Mouse (Mus musculus) kidney, embryonic 15.5 days (tissue): ENCODE results near the gene Dnhd1. TPM values are rescaled to one million over a fixed set of nuclear protein-coding genes. Genes with fewer than 3 reads are reported as not detected.
"Not testable (repeated sequence)": the region's sequence is repeated elsewhere in the genome, so short reads cannot be mapped to it uniquely, and the experiment has no call there.

Experiments
- ATAC-seq: fragments of 200-750 bp; cut with Nextera tagmentation; replicated peaks from 2 replicates; pipeline ENCODE4 v1.8.0; 2017; ENCODE audit warnings: moderate TSS enrichment; ENCODE audit not compliant: low FRiP score
- H3K27ac ChIP-seq: fragments of 300-500 bp; sonication (generic); 2 replicates; pipeline ENCODE4 v1.5.1; 2015; ENCODE audit warnings: mild to moderate bottlenecking, inconsistent platforms
- H3K27me3 ChIP-seq: fragments of 300-500 bp; sonication (generic); 2 replicates; pipeline ENCODE4 v1.6.1; 2015; ENCODE audit warnings: inconsistent platforms
- H3K36me3 ChIP-seq: fragments of 300-500 bp; sonication (generic); 2 replicates; pipeline ENCODE4 v1.6.1; 2015; ENCODE audit warnings: inconsistent platforms
- H3K4me1 ChIP-seq: fragments of 300-500 bp; sonication (generic); 2 replicates; pipeline ENCODE4 v1.6.1; 2015; ENCODE audit warnings: inconsistent platforms
- H3K4me2 ChIP-seq: fragments of 300-500 bp; sonication (generic); 2 replicates; pipeline ENCODE4 v1.6.1; 2015; ENCODE audit warnings: moderate library complexity, mild to moderate bottlenecking, inconsistent platforms
- H3K4me3 ChIP-seq: fragments of 300-500 bp; sonication (generic); replicated peaks from 2 replicates; pipeline ENCODE4 v1.5.1; 2015; ENCODE audit warnings: mild to moderate bottlenecking, inconsistent platforms
- H3K9ac ChIP-seq: fragments of 300-500 bp; sonication (generic); 2 replicates; pipeline ENCODE4 v1.6.1; 2015; ENCODE audit warnings: mild to moderate bottlenecking, inconsistent platforms
- H3K9me3 ChIP-seq: fragments of 300-500 bp; sonication (generic); replicated peaks from 2 replicates; pipeline ENCODE4 v1.6.1; 2016; ENCODE audit warnings: inconsistent platforms
- WGBS: fragments of 180-500 bp; shearing (Covaris S2); methylation state at CpG from one replicate; pipeline ENCODE4 v1.1.7; 2015; ENCODE audit warnings: mixed read lengths; 5-methylcytosine and 5-hydroxymethylcytosine counted together
- polyA plus RNA-seq: library from polyadenylated mRNA; unstranded; fragments of >200 nt; fragmentation: Nextera tagmentation; extraction: Ambion mirVana; gene quantifications from 2 replicates; pipeline ENCODE4 v1.2.1, GENCODE M21; 2015

The Dnhd1 gene
- polyA plus RNA-seq, 1 experiment from 2014 or later: 1.9 TPM

DNA sequence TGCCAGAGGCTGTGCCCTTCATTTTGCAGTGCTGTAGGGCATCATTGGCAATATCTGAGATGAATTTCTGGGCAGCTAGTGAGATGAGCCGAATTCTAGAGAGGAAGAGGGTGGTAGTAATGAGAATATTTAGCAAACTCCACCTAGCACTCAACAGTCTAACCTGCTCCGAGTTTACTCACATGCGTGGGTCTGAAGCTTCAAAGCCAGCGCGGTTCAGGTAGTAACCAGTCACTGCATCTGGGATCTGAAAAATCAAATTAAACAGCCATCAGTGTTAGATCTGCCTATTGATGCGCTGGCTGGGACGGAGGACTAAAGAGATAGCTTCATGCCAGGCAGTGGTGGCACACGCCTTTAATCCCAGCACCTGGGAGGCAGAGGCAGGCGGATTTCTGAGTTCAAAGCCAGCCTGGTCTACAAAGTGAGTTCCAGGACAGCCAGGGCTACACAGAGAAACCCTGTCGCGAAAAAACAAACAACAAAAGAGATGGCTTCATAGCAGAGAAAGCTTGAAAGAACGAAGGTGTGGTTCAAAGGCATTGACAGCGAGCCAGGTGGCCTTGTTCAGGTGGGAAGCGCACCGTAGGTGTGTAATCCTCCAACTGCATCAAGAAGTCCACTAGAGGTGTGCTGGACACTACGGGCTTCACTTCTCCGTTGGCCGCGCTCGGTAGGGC lies 92.8 kb downstream of the Dnhd1 start:
- ATAC-seq, H3K9me3 ChIP-seq, H3K27me3 ChIP-seq: not testable (repeated sequence)
- Histone ChIP-seq H3K36me3 (peaks cover 62% of the 10 kb centered on the region), H3K4me1 (peaks cover 22% of the 10 kb centered on the region), H3K9ac (peak overlapping the region; percentile 94), H3K27ac (peak overlapping the region; percentile 83), H3K4me2 (peak overlapping the region; percentile 82), H3K4me3 (peak overlapping the region; percentile 98)
- 33% methylated on average over 20 of the region's 20 CpGs for WGBS

DNA sequence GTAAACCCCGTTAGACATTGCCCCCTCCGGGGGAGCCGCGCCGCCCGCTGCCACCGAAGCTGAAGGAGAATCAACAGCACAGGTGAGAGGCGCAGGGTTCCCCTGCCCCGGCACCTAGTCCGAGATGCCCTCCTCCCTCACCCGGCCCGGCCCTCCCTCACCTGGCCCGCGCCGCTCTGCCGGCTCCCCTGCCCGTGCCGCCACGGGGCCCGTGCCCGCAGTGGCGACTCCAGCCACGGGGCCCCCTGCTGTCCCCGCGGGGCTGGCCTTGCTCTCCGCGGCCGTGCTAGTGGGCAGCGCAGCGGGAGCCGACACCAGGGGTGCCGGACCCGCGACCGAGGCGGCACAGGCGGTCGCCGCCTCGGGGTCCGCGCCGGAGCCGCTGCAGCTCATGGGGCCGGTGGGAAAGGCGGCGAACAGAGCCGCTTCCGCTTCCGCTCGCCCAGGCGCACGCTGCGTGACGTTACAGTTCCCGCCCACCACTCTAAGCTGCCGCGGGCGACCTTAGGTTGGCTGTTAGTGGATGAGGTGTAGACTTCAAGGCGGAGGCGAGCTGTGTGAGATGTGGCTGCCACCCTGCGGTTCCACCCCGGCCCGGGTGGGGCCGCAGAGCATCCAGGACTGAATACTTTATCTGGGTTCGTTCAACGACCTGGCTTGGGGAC lies 93.4 kb downstream of the Dnhd1 start, which contains the start of gene Taf10:
Taf10 (minus strand) TSS at position 436 of the 665 bp plus-strand sequence.
- Histone ChIP-seq H3K36me3 (peaks cover 69% of the 10 kb centered on the region), H3K27me3 (no peaks in the 10 kb centered on the region), H3K4me1 (peaks cover 15% of the 10 kb centered on the region), H3K27ac (peak within 1 kb of the TSS; percentile 83), H3K9ac (peak within 1 kb of the TSS; percentile 94), H3K9me3 (no peaks in the 10 kb centered on the region), H3K4me2 (peak within 1 kb of the TSS; percentile 82), H3K4me3 (peak within 1 kb of the TSS; percentile 98)
- ATAC-seq: peak; percentile 98
- WGBS: under 1% methylated on average over 63 of the region's 67 CpGs

DNA sequence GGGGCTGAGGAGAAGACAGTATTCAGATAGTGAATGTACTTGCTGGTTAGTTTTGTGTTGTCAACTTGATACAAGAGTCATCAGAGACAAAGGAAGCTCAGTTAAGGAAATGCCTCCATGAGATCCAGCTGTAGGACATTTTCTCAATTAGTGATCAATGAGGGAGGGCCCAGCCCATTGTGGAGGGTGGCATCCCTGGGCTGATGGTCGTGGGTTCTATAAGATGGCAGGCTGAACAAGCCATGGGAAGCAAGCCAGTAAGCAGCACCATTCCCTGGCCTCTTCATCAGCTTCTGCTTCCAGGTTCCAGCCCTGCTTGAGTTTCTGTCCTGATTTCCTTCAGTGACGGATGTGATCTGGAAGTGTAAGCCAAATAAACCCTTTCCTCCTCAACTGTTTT lies 97.1 kb downstream of the Dnhd1 start:
- no peak for ATAC-seq
- Histone ChIP-seq H3K9me3 (no peaks in the 10 kb centered on the region), H3K4me1 (peaks cover 16% of the 10 kb centered on the region), H3K9ac (no peak overlapping the region), H3K4me2 (no peak overlapping the region), H3K4me3 (no peak overlapping the region), H3K27ac (no peak overlapping the region), H3K36me3 (peaks cover 44% of the 10 kb centered on the region), H3K27me3 (no peaks in the 10 kb centered on the region)
- WGBS: 85% methylated on average over 2 of the region's 2 CpGs

DNA sequence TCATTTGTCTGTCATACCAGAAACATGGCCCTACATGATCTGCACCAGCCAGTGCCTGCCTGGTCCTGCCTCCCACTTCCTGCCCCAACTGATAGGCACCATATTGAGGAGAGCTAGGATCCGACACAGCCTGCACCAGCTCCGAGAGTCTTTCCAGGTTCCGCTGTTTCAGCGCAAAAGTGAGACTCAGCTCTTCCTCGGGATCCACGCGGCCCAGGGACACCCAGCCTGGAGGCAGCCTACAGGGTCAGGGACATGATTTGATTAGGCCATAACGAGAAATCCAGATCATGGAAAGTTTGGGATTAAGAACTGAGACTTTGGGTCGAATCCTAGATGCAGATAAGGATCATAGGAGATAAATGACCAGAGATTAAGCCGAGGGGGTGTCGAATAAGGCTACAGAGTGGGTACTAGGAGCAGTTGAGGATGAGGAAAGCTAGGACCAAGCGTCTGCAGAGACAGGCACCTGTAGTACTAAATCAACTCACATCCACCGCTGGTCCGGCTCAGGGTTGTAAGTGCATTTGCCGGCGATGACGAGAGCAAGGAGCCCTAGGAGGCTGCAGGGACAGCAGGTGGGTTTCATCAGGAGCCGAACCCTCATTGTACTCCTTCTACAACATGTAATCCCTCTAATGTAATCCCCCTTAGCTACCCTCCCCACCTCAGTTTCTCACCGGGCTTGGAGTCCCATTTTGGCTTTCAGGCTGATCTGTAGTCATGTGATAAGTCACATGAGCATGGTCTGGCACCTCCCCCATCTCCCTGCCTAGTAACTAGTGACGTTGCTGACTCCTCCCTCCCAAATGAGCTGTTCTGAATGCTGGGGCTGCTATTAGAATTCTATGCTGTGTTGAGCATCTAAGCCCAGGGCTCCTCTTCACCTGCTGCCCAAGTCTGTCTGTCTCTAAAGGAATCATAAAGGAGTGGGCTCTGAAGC lies 101.1 kb downstream of the Dnhd1 start, which contains the start of gene Tpp1:
Tpp1 (minus strand) TSS at position 745 of the 943 bp plus-strand sequence.
- peak within 1 kb of the TSS; percentile 60 for H3K4me3 ChIP-seq
- no peaks in the 10 kb centered on the region for H3K27me3 ChIP-seq
- H3K4me2 ChIP-seq: peak within 1 kb of the TSS; percentile 61
- H3K4me1 ChIP-seq: peaks cover 13% of the 10 kb centered on the region
- no peaks in the 10 kb centered on the region for H3K9me3 ChIP-seq
- 21% methylated on average over 20 of the region's 20 CpGs for WGBS
- H3K9ac ChIP-seq: peak within 1 kb of the TSS; percentile 63
- peak; percentile 93 for ATAC-seq
- H3K36me3 ChIP-seq: peaks cover 71% of the 10 kb centered on the region
- H3K27ac ChIP-seq: peak within 1 kb of the TSS; percentile 41; the same call in 1 of the 2 replicates

DNA sequence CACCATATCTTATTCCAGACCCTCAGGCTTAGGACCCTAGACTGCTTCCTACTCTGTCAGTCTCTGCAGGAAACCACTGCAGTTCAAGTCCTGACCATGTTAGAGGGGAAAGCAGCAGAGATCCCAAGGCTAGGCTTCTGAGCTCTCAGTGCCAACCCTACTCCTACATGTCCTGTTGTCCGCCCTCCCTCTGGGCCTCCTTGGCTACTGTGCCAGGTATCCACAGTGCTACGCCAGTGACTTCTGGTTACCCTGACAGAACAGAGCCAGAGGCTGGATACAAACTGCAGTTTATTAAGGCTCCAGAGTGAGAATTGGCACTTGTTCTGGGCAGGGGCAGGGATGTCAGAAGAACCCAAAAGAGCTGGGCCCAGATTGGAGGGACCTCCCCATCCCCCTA lies 102.1 kb downstream of the Dnhd1 start:
- peak; percentile 19; the same call in 1 of the 2 replicates for ATAC-seq
- 0 out of 2 replicates have a peak overlapping the region, but pooled peaks have one; percentile 25 for H3K27ac ChIP-seq

DNA sequence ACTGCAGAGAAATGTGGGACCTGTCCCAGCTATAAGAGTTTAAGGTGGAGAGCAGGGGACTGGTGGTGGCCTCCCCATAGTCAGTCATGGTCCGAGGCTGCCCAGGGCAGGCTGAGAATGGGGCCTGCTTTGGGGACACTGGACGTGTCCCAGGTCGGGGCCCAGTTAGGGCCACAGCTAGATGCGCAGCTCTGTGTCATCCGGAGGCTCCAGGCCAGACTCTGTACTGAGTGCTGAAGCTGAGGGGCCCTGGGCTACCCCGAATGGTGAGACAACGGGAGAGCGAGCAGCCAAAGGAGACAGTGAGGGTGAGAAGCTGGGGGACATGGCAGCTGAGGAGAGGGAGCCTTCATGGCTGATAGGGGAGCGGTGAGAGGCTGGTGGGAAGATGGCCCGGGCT lies 102.7 kb downstream of the Dnhd1 start:
- Histone ChIP-seq H3K27me3 (no peaks in the 10 kb centered on the region), H3K27ac (no peak overlapping the region), H3K4me2 (no peak overlapping the region), H3K9me3 (no peaks in the 10 kb centered on the region), H3K4me1 (peaks cover 13% of the 10 kb centered on the region), H3K9ac (no peak overlapping the region), H3K4me3 (no peak overlapping the region), H3K36me3 (peaks cover 72% of the 10 kb centered on the region)
- WGBS: 87% methylated on average over 10 of the region's 10 CpGs
- ATAC-seq: no peak

More for the DNA sequence above, 102.1 kb downstream of the Dnhd1 start:
- Histone ChIP-seq H3K4me2 (no peak overlapping the region), H3K9ac (no peak overlapping the region), H3K36me3 (peaks cover 71% of the 10 kb centered on the region), H3K4me1 (peaks cover 13% of the 10 kb centered on the region), H3K9me3 (no peaks in the 10 kb centered on the region), H3K4me3 (no peak overlapping the region), H3K27me3 (no peaks in the 10 kb centered on the region)
- 83% methylated on average over 2 of the region's 2 CpGs for WGBS

DNA sequence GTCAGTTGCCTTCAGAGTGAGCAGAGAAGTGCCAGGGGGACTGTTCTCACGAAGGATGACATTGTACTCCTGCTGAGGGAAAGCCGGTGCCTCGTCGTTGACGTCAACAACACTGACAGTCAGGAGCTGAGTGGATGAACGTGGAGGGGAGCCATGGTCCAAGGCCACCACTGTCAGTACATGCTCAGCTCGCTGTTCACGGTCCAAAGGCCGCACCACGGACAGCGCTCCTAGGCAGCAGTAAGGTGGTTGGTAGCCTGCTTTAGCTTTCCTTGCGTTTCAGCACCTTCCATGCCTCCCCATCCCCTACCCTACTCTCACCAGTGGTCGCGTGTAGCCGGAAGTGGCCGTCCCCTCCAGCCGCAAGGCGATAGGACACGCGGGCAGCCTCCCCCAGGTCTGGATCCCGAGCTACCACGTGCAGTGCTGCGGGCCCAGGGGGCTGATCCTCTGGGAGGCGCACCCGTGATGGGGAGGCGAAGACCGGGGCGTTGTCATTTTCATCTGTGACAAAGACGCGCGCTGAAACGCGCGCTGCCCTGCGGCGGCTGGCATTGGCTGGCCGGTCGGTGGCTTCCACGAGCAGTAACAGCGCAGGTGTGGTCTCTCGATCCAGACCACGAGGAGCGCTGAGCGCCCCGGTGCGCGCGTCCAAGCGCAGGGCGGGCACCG lies 111.3 kb downstream of the Dnhd1 start:
- Histone ChIP-seq H3K4me3 (peak overlapping the region; percentile 12; the same call in 1 of the 2 replicates), H3K9me3 (no peaks in the 10 kb centered on the region), H3K27me3 (0 out of 2 replicates have a peak, but pooled peaks cover 3% of the 10 kb centered on the region), H3K4me2 (peak overlapping the region; percentile 51), H3K36me3 (peaks cover 88% of the 10 kb centered on the region), H3K9ac (no peak overlapping the region), H3K27ac (no peak overlapping the region), H3K4me1 (peaks cover 6% of the 10 kb centered on the region; the same call in 1 of the 2 replicates)
- WGBS: 41% methylated on average over 51 of the region's 51 CpGs
- peak; percentile 43; the same call in 1 of the 2 replicates for ATAC-seq

DNA sequence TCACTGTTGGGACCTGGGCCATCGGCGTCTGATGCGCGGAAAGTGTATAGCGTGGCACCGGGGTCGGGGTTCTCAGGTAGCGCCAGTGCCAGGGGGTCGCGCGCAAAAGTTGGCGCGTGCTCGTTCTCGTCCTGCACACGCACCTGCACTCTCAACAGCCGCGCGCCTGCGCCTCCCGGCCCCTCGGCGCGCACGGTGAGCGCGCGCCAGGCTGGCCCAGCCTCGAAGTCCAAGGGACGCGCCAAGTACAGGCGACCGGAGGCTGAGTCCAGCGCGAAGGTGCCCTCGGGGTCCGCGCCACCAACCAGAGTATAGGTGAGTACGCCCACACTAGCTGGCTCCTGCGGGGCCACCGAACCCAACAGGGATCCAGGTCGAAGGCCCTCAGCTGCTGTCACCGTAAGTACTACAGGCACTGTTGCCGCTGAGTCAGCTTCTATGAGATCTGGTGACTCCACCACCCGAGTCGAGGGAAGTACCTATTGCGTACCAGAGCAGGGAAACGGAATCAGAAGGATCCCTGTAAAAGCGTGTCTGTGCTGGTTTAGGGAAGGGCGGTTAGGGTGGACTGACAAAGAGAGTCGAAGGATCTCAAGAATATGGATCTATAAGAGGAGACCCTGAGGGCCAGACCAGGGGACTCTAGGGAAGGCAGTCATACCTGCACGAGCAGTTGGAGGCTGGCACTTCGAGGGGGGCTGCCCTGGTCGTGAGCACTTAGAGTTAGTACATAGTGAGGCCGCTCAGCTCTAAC lies 112.1 kb downstream of the Dnhd1 start:
- Histone ChIP-seq H3K4me2 (peak overlapping the region; percentile 51), H3K27me3 (0 out of 2 replicates have a peak, but pooled peaks cover 3% of the 10 kb centered on the region), H3K27ac (no peak overlapping the region), H3K36me3 (peaks cover 84% of the 10 kb centered on the region), H3K9me3 (no peaks in the 10 kb centered on the region), H3K4me3 (peak overlapping the region; percentile 12; the same call in 1 of the 2 replicates), H3K9ac (no peak overlapping the region), H3K4me1 (peaks cover 10% of the 10 kb centered on the region)
- ATAC-seq: peak; percentile 5; the same call in 1 of the 2 replicates
- 50% methylated on average over 55 of the region's 55 CpGs for WGBS

DNA sequence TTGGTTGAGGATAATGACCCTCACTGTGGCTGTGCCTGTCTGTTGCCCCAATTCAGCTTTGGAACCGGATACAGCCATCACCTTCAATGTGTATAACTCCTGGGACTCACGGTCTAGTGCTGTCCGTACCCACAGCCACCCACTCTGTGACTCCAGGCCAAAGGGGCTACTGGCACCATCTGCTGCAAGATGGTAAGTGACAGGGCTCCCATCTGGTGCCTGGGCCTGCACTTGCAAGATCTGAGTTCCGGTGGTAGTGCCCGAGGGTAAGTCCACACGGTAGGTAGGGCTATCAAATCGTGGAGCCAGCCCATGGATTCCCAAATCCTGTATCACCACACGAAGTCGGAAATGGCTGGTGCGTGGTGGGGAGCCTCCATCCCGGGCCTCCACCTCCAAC lies 113.7 kb downstream of the Dnhd1 start:
- peaks cover 25% of the 10 kb centered on the region for H3K4me1 ChIP-seq
- 0 out of 2 replicates have a peak, but pooled peaks cover 3% of the 10 kb centered on the region for H3K27me3 ChIP-seq
- H3K36me3 ChIP-seq: peaks cover 70% of the 10 kb centered on the region
- no peak overlapping the region for H3K27ac ChIP-seq
- H3K4me2 ChIP-seq: no peak overlapping the region
- 94% methylated on average over 11 of the region's 11 CpGs for WGBS
- ATAC-seq: no peak
- H3K9ac ChIP-seq: no peak overlapping the region
- H3K4me3 ChIP-seq: no peak overlapping the region
- no peaks in the 10 kb centered on the region for H3K9me3 ChIP-seq

DNA sequence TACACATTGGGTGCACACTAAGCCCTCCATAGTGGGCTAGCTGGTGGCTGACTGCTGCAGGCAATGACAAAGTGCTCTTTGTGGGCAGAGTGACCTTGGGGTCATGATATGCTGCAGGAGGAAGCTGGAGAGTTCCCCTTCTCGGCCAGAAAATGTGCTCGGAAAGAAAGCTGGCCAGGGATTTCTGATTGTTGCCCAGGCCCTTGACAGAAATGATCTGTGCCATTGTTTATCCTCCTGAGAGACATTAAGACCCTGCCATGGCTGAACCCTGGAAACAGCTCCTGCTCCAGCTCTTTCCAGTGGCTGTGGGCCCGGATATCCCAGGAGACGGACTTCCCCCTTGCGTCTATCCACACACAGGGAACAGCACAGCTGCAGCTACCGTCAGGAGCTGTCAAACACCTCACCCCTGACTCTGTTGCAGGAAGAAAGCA lies 117.1 kb downstream of the Dnhd1 start:
- ATAC-seq: peak; percentile 38; the same call in 1 of the 2 replicates
- H3K36me3 ChIP-seq: peaks cover 77% of the 10 kb centered on the region
- 14% methylated on average over 6 of the region's 6 CpGs for WGBS

More for the DNA sequence above, 117.1 kb downstream of the Dnhd1 start:
- Histone ChIP-seq H3K9me3 (no peaks in the 10 kb centered on the region), H3K27ac (peak overlapping the region; percentile 61), H3K4me3 (no peak overlapping the region), H3K4me1 (peaks cover 28% of the 10 kb centered on the region), H3K27me3 (0 out of 2 replicates have a peak, but pooled peaks cover 3% of the 10 kb centered on the region), H3K4me2 (0 out of 2 replicates have a peak overlapping the region, but pooled peaks have one; percentile 13), H3K9ac (no peak overlapping the region)
